8 mouse cellular contexts compared by ENCODE assay signal in genomic region chr9:107635279-107636028, GRCm38 (mm10). TPM values are rescaled to one million over a fixed set of nuclear protein-coding genes. Genes with fewer than 3 reads are reported as not detected.
DNase-seq lines count a peak whose midpoint lies in the region; ATAC-seq and TF ChIP-seq lines count a peak whose summit lies in the region.

Gene Gnai2, minus strand, starts transcription at chr9:107635367.

- H3K4me2 ChIP-seq in hindbrain, postnatal 0 days (ENCODE audit: low read depth, low read length), result peak within 1 kb of the TSS; percentile 96

- H3K4me3 ChIP-seq in gastrocnemius, adult 2 months, result peak within 1 kb of the TSS; percentile 98
- peak within 1 kb of the TSS; percentile 81 for H3K4me3 ChIP-seq in hindbrain, postnatal 0 days (ENCODE audit: low read length)
- H3K4me3 ChIP-seq in left cerebral cortex, adult 2 months, result peak within 1 kb of the TSS; percentile 84

- H3K9me3 ChIP-seq in hindbrain, postnatal 0 days (ENCODE audit: low read length), result no peaks in the 10 kb centered on the region

- peak; percentile 95 for DNase-seq in WW6 (ENCODE audit: low read depth, low spot score)
- peak; percentile 98 for DNase-seq in gastrocnemius, adult 2 months
- peak; percentile 95 for DNase-seq in hindbrain, postnatal 0 days (ENCODE audit: low spot score)
- DNase-seq in left cerebral cortex, adult 2 months (ENCODE audit: extremely low spot score in 1 of 2, low spot score in 2 of 2), result peak; percentile 91 to 92
- DNase-seq in right cerebral cortex, postnatal 10 days (ENCODE audit: low spot score in 2 of 2), result peak; percentile 96
- peak; percentile 93 for DNase-seq in urinary bladder, postnatal 25 days (ENCODE audit: low spot score)

- 3% methylated on average over 38 of the region's 38 CpGs for WGBS in hindbrain, postnatal 0 days

- no peak for TF ChIP-seq CTCF in gastrocnemius, adult 2 months (IDR thresholded peaks at IDR 0.05)
- peak; percentile 17 for TF ChIP-seq CTCF in hindbrain, postnatal 0 days (IDR thresholded peaks at IDR 0.05; ENCODE audit: low read depth)
- no peak; the same call in 1 of the 2 replicates for TF ChIP-seq CTCF in left cerebral cortex, adult 2 months (IDR thresholded peaks at IDR 0.05)

- peak within 1 kb of the TSS; percentile 94 for H3K27ac ChIP-seq in gastrocnemius, adult 2 months
- peak within 1 kb of the TSS; percentile 93 for H3K27ac ChIP-seq in hindbrain, postnatal 0 days
- peak within 1 kb of the TSS; percentile 87 for H3K27ac ChIP-seq in left cerebral cortex, adult 2 months

- H3K9ac ChIP-seq in hindbrain, postnatal 0 days (replicated peaks; ENCODE audit: low read length), result peak within 1 kb of the TSS; percentile 89

- intact Hi-C loops in gastrocnemius, adult 2 months (cut with DNase I), result no loop called here
- intact Hi-C loops in left cerebral cortex, adult 2 months (cut with DNase I), result no loop called here

- ATAC-seq in common myeloid progenitor, adult 5-6 weeks (replicated peaks; ENCODE audit: low read depth, poor library complexity, severe bottlenecking), result peak; percentile 74
- peak; percentile 92 for ATAC-seq in hindbrain, postnatal 0 days
- peak; percentile 78 for ATAC-seq in megakaryocyte, adult 5-6 weeks (ENCODE audit: poor library complexity, severe bottlenecking)

- H3K4me1 ChIP-seq in hindbrain, postnatal 0 days (ENCODE audit: insufficient read depth, low read length), result peaks cover 37% of the 10 kb centered on the region

- no peaks in the 10 kb centered on the region for H3K36me3 ChIP-seq in hindbrain, postnatal 0 days (ENCODE audit: insufficient read depth, low read length)

- H3K27me3 ChIP-seq in hindbrain, postnatal 0 days (ENCODE audit: insufficient read depth, low read length), result no peaks in the 10 kb centered on the region

RNA-seq across cellular contexts. Expression of gene Gnai2, which starts in this region (rescaled TPM):
- total RNA-seq in common myeloid progenitor, adult 5-6 weeks (2017), result 319 and 345 TPM in 2 replicates
- 10 to 100 TPM; 59.9 to 77.7 TPM for total RNA-seq in gastrocnemius, adult 2 months (2021)
- 334 and 369 TPM in 2 replicates for total RNA-seq in hindbrain, postnatal 0 days (2014; rRNA removed)
- 275 and 287 TPM in 2 replicates for polyA plus RNA-seq in hindbrain, postnatal 0 days (2015; fragmentation: Nextera tagmentation; extraction: Ambion mirVana)
- total RNA-seq in left cerebral cortex, adult 2 months (2021), result 100 to 1,000 TPM; 201 to 213 TPM
- total RNA-seq in megakaryocyte, adult 5-6 weeks (2015), result 749 and 768 TPM in 2 replicates
- 859 and 871 TPM in 2 replicates for total RNA-seq in megakaryocyte, adult 5-6 weeks (2017)

Comparison
In these comparisons a context has a peak if more than half of its experiments do, and no peak if none do; other contexts are left out.
1. Peak in every context shown above with its lines: DNase-seq, ATAC-seq, H3K4me3 ChIP-seq and H3K27ac ChIP-seq.